Mouse (Mus musculus): ENCODE data around the gene Cyp4f37. TPM values are rescaled to one million over a fixed set of nuclear protein-coding genes. Genes with fewer than 3 reads are reported as not detected.
"Not testable (repeated sequence)": the region's sequence is repeated elsewhere in the genome, so short reads cannot be mapped to it uniquely, and the experiment has no call there.

Cyp4f37 gene
- not detected in 2 replicates for polyA plus RNA-seq (2015; fragmentation: Nextera tagmentation; extraction: Ambion mirVana)

DNA sequence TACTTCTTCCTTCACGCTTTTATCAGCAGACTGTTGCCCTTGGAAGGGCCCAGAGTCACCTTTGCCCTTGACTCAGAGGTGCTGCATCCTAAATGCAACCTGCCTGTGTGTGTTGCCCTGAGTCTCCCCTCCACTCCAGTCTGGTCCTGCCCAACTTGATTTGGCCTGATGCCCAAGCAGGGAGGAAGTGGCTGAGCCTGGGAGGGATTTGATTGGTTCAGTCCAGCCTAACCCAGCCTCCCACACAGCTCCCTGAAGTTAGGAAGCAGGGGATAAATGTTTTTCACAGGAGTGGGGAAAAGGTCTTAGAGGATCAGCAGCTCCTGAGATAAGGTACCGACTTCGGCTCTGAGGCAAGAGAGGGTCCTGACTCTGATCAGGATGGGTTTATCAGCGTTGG, at the start of gene Cyp4f37:
Cyp4f37 (plus strand) TSS at position 292 of the 400 bp plus-strand sequence.
- not testable (repeated sequence) for ATAC-seq (ENCODE audit: insufficient number of reproducible peaks, insufficient read depth, low FRiP score, low TSS enrichment, low read depth); H3K4me2 ChIP-seq; H3K9ac ChIP-seq; H3K27ac ChIP-seq; H3K36me3 ChIP-seq; H3K27me3 ChIP-seq; H3K4me1 ChIP-seq; H3K9me3 ChIP-seq; H3K4me3 ChIP-seq
- WGBS, result 70% methylated on average over 4 of the region's 4 CpGs

DNA sequence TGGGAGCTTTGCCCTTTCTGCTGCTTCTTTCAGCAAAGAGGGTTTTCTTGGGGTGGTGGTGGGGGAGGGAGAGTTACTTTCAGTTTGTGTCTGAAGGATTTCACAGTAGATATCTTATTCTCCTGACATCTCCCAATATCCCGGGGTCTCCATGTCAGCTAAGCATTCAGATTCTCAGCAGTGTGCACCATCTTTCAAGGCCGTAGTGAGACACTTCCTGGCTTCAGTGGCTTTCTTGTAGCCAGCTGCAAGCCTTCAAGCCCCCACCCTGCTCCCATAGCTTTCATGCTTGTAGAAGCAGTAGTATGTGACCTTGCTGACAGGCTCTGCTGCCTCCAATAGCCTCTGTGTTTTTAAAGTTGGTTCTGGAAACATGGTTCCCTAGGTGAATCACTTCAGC, 47.8 kb upstream of the Cyp4f37 start:
- not testable (repeated sequence) for H3K27me3 ChIP-seq; H3K27ac ChIP-seq; H3K36me3 ChIP-seq; H3K4me3 ChIP-seq; H3K4me1 ChIP-seq; H3K9ac ChIP-seq; ATAC-seq (ENCODE audit: insufficient number of reproducible peaks, insufficient read depth, low FRiP score, low TSS enrichment, low read depth); H3K4me2 ChIP-seq; H3K9me3 ChIP-seq
- WGBS, result 82% methylated on average over 2 of the region's 2 CpGs

DNA sequence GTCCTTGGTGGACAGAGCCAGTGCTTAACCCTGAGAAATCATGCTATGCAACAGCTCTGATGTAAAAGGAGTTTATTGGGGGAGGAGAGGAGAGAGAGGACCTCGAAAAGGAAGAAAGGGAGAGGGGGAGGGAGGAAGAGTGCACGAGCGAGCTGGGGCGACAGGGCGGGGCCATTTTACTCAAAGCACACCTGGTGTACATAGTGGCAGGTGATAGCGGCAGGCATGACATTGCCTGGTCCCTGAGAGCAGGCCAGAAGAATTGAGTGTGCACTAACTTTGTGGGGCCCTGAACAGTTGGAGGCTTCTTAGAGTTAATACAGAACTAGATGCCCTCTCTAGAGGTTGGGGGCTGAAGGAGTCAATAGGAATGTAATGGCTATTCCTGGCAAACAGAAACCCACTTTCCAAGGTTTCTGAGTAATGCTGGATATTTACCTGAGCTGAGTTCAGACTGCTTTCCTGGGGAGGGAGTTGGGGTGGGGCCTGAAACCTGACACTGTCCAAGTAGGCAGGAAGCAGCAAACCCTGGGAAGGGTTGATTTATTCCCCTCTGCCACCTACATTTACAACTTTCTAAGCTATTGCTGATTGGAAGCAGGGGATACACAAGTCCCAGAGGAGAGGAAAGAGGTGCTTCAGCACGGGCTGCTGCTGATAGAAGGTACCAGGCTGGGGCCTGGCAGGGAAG, 43.5 kb upstream of the Cyp4f37 start:
- Histone ChIP-seq H3K4me3 (no peak overlapping the region), H3K36me3 (no peaks in the 10 kb centered on the region), H3K4me2 (no peak overlapping the region), H3K9me3 (no peaks in the 10 kb centered on the region), H3K4me1 (no peaks in the 10 kb centered on the region), H3K27me3 (no peaks in the 10 kb centered on the region), H3K27ac (no peak overlapping the region), H3K9ac (no peak overlapping the region)
- no peak for ATAC-seq (ENCODE audit: insufficient number of reproducible peaks, insufficient read depth, low FRiP score, low TSS enrichment, low read depth)
- WGBS, result 66% methylated on average over 7 of the region's 7 CpGs

DNA sequence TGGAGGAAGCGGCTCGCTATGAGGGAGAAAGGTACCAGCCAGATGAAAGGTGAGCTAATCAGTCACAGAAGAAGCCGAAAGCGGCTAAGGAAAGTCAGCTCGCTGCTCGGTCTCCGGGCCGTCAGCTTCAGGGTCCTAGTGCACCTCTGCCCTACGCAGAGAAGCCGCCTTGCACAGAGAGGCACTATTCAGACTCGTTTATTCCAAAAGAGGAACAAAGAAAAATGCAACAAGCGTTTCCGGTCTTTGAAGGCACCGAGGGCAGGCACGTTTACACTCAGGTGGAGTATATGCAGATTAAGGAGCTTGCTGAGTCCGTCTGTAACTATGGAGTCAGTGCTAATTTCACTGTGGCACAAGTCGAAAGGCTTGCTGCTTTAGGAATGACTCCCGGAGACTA, 24.6 kb upstream of the Cyp4f37 start:
- ATAC-seq (ENCODE audit: insufficient number of reproducible peaks, insufficient read depth, low FRiP score, low TSS enrichment, low read depth), result no peak
- WGBS, result 89% methylated on average over 18 of the region's 18 CpGs

DNA sequence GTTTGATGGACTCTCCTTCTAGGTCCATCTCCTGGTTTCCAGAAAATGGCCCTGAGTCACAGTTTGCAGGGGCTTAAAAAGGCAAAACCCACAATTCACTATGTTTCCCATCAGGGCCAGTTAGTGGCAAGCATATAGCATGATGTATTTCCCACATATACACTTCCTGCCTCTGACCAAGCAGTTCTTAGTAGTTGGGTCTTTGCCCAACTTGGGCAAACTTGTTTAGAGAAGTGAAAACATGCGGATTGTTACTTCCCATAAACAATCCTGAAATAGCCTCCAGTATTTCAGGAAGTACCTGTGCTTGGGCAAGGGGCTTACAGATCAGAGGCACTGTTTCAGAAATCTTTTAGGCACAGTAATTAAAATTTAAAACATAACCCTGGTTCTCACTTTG, 13.1 kb upstream of the Cyp4f37 start:
- WGBS, result 81% methylated on average over 1 of the region's 1 CpGs
- Histone ChIP-seq H3K9me3 (no peaks in the 10 kb centered on the region), H3K27me3 (no peaks in the 10 kb centered on the region)

More for the DNA sequence above, 24.6 kb upstream of the Cyp4f37 start:
- Histone ChIP-seq H3K36me3 (no peaks in the 10 kb centered on the region), H3K4me3 (no peak overlapping the region), H3K4me1 (no peaks in the 10 kb centered on the region), H3K9ac (no peak overlapping the region), H3K9me3 (no peaks in the 10 kb centered on the region), H3K4me2 (no peak overlapping the region), H3K27me3 (no peaks in the 10 kb centered on the region), H3K27ac (no peak overlapping the region)

DNA sequence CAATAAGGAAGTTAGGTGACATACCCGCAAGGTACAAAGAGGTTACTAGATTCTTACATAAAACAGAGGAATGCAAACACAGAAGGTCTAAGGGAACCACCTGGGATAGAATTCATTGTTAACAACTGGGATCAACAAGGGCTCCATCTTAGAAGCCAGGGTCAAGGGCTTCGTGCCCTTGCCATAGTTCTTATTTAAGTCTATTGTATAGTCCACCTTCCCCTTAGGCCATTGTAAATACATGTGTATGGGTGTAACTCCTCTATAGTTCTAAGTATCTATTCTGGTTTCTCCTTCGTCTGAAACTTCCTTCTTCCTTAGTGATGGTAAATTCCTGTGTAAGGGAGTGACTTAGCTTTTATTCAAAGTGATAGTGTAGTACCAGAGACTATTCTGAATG, 10.9 kb upstream of the Cyp4f37 start:
- WGBS, result 79% methylated on average over 3 of the region's 3 CpGs
- not testable (repeated sequence) for H3K9ac ChIP-seq; H3K4me1 ChIP-seq; H3K36me3 ChIP-seq; H3K4me3 ChIP-seq; H3K27me3 ChIP-seq; H3K9me3 ChIP-seq; H3K27ac ChIP-seq; H3K4me2 ChIP-seq; ATAC-seq (ENCODE audit: insufficient number of reproducible peaks, insufficient read depth, low FRiP score, low TSS enrichment, low read depth)

More for the DNA sequence above, 13.1 kb upstream of the Cyp4f37 start:
- Histone ChIP-seq H3K4me2 (no peak overlapping the region), H3K4me1 (no peaks in the 10 kb centered on the region), H3K9ac (no peak overlapping the region), H3K4me3 (no peak overlapping the region), H3K36me3 (no peaks in the 10 kb centered on the region), H3K27ac (no peak overlapping the region)
- ATAC-seq (ENCODE audit: insufficient number of reproducible peaks, insufficient read depth, low FRiP score, low TSS enrichment, low read depth), result no peak

GRCm38 (mm10) chr17:32610896-32611295, 10.2 kb upstream of the Cyp4f37 start:
- no peaks in the 10 kb centered on the region for H3K9me3 ChIP-seq
- no peak overlapping the region for H3K4me2 ChIP-seq
- H3K9ac ChIP-seq, result no peak overlapping the region
- no peaks in the 10 kb centered on the region for H3K36me3 ChIP-seq
- ATAC-seq (ENCODE audit: insufficient number of reproducible peaks, insufficient read depth, low FRiP score, low TSS enrichment, low read depth), result no peak
- no peaks in the 10 kb centered on the region for H3K27me3 ChIP-seq
- no peaks in the 10 kb centered on the region for H3K4me1 ChIP-seq
- H3K27ac ChIP-seq, result no peak overlapping the region
- WGBS, result 73% methylated on average over 3 of the region's 3 CpGs
- H3K4me3 ChIP-seq, result no peak overlapping the region

GRCm38 (mm10) chr17:32612417-32612816, 8.7 kb upstream of the Cyp4f37 start:
- H3K27me3 ChIP-seq, result no peaks in the 10 kb centered on the region
- H3K36me3 ChIP-seq, result no peaks in the 10 kb centered on the region
- no peak overlapping the region for H3K27ac ChIP-seq
- ATAC-seq (ENCODE audit: insufficient number of reproducible peaks, insufficient read depth, low FRiP score, low TSS enrichment, low read depth), result no peak
- WGBS, result 73% methylated on average over 3 of the region's 3 CpGs
- H3K4me1 ChIP-seq, result no peaks in the 10 kb centered on the region
- H3K4me3 ChIP-seq, result no peak overlapping the region
- no peak overlapping the region for H3K4me2 ChIP-seq
- H3K9ac ChIP-seq, result no peak overlapping the region
- H3K9me3 ChIP-seq, result no peaks in the 10 kb centered on the region

DNA sequence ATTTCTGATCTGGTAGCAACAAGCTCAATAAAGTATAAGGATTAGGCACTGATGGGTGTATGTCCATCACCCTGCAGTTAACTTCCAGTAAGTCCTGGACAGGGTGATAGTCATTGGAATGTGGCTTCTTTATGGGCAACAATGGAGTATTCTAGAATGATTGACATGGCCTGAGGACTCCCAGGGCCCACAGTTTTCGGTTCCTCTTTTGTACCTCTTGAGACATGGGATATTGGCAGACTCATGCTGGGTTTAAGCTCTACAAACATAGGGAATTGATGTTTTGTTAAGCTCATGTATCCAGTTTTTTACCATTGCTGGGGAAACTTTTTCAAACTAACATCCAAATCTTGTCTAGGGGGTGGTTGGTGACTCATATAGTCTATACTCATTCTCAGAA, 3.9 kb upstream of the Cyp4f37 start:
- H3K27me3 ChIP-seq, result no peaks in the 10 kb centered on the region

GRCm38 (mm10) chr17:32629726-32630125, 8.6 kb downstream of the Cyp4f37 start:
- not testable (repeated sequence) for H3K4me2 ChIP-seq; ATAC-seq (ENCODE audit: insufficient number of reproducible peaks, insufficient read depth, low FRiP score, low TSS enrichment, low read depth); H3K27me3 ChIP-seq; H3K9ac ChIP-seq; H3K4me3 ChIP-seq; H3K9me3 ChIP-seq; H3K36me3 ChIP-seq; H3K4me1 ChIP-seq; H3K27ac ChIP-seq
- WGBS, result 82% methylated on average over 7 of the region's 7 CpGs

More for the DNA sequence above, 3.9 kb upstream of the Cyp4f37 start:
- Histone ChIP-seq H3K4me2 (no peak overlapping the region), H3K9ac (no peak overlapping the region), H3K4me1 (no peaks in the 10 kb centered on the region), H3K9me3 (no peaks in the 10 kb centered on the region), H3K36me3 (no peaks in the 10 kb centered on the region), H3K4me3 (no peak overlapping the region), H3K27ac (no peak overlapping the region)
- ATAC-seq (ENCODE audit: insufficient number of reproducible peaks, insufficient read depth, low FRiP score, low TSS enrichment, low read depth), result no peak
- WGBS, result 61% methylated on average over 1 of the region's 1 CpGs

DNA sequence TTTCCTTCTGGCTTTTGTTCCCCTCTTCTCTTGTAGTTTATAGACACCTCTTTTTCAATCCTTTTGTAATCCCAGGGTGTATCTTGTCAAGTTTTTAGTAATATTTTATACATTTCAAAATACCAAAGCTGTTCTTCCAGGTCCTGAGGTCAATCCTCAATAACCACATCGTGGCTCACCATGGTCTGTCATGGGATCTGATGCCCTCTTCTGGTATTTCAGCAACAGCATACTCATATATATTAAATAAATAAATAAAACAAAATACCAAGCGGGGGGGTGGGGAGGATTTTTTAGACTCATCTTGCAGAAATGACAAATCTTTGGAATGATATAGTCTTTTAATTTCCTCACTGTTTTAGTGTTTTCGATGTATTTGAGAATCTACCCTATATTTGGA, 10.8 kb downstream of the Cyp4f37 start:
- Histone ChIP-seq H3K4me1 (peaks cover 8% of the 10 kb centered on the region), H3K4me2 (no peak overlapping the region), H3K27ac (no peak overlapping the region), H3K36me3 (no peaks in the 10 kb centered on the region), H3K4me3 (no peak overlapping the region), H3K9me3 (no peaks in the 10 kb centered on the region), H3K27me3 (no peaks in the 10 kb centered on the region), H3K9ac (no peak overlapping the region)
- 78% methylated on average over 3 of the region's 3 CpGs for WGBS
- no peak for ATAC-seq (ENCODE audit: insufficient number of reproducible peaks, insufficient read depth, low FRiP score, low TSS enrichment, low read depth)

DNA sequence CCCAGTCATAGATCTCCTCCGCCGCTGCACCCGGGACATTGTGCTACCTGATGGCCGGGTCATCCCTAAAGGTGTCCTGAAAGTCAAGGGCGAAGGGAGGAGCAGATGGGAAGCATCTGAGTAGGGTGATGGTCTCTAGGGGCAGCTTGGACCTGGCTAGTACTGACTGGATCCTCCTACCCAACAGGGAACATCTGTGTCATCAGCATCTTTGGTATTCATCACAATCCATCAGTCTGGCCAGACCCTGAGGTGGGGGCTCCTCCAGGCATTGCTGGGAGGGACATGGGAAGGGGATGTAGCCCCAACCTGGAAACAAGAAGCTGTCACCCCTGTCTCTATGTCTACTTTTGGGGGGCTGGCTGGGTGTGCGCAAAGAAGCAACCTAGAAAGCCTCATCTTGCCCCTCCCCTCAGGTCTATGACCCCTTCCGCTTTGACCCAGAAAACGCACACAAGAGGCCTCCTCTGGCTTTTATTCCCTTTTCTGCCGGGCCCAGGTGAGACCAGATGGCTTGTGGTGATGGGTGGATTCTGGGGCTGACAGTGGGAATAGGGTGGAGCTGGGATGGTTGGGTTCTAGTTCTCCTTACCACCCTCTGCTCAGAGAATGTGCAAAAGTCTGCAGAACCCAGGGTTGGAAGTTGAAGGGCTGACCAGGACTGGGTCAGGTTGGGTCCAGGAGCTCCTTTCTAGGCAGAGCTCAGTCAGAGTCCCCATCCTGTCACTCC, 13.3 kb downstream of the Cyp4f37 start:
- not testable (repeated sequence) for H3K9me3 ChIP-seq, H3K27me3 ChIP-seq, H3K36me3 ChIP-seq, H3K4me1 ChIP-seq, H3K27ac ChIP-seq
- peak overlapping the region; percentile 70 for H3K4me2 ChIP-seq
- 0 out of 2 replicates have a peak, but pooled peaks have one; percentile 43 for ATAC-seq (ENCODE audit: insufficient number of reproducible peaks, insufficient read depth, low FRiP score, low TSS enrichment, low read depth)
- H3K4me3 ChIP-seq, result peak overlapping the region; percentile 41
- 86% methylated on average over 9 of the region's 9 CpGs for WGBS
- H3K9ac ChIP-seq, result peak overlapping the region; percentile 66

Data from embryonic facial prominence, embryonic 13.5 days (tissue).